Mouse (Mus musculus) adrenal gland, postnatal 25 days (tissue): ENCODE data around the gene Olfr705. TPM values are rescaled to one million over a fixed set of nuclear protein-coding genes. Genes with fewer than 3 reads are reported as not detected.
"Not testable (repeated sequence)": the region's sequence is repeated elsewhere in the genome, so short reads cannot be mapped to it uniquely, and the experiment has no call there.

ENCODE experiments used
- DNase-seq: peaks from one replicate; pipeline ENCODE4 v3.0.0; 2021; ENCODE audit warnings: mixed read lengths
- long read RNA-seq: library from polyadenylated mRNA; stranded (forward); transcript quantifications from one replicate; pipeline ENCODE4 v2.0.0, GENCODE M21; 2021
- total RNA-seq: library from RNA; stranded (reverse); gene quantifications from 2 replicates; pipeline ENCODE4 v1.2.3, GENCODE M21; 2021

The Olfr705 gene
- total RNA-seq: not detected in 2 replicates
- long read RNA-seq: 0 reads

- DNase-seq: no peak
Measured at GRCm38 (mm10) chr7:106876791-106877190, at the start of gene Olfr705. TSS of gene Olfr705 (minus strand) at chr7:106876891.

GRCm38 (mm10) chr7:106920961-106921360, 44.3 kb upstream of the Olfr705 start:
- DNase-seq: not testable (repeated sequence)

GRCm38 (mm10) chr7:106907676-106908075, 31.0 kb upstream of the Olfr705 start, which contains the start of gene Olfr1532-ps1:
TSS of gene Olfr1532-ps1 (plus strand) at chr7:106908001.
- DNase-seq: no peak

- DNase-seq: not testable (repeated sequence)
Measured at GRCm38 (mm10) chr7:106901141-106901540, 24.4 kb upstream of the Olfr705 start, which contains the start of gene Olfr707. TSS of gene Olfr707 (minus strand) at chr7:106901241.

- no peak for DNase-seq
Measured at GRCm38 (mm10) chr7:106888062-106888461, 11.4 kb upstream of the Olfr705 start, which contains the start of gene Olfr706. TSS of gene Olfr706 (minus strand) at chr7:106888162.

- no peak for DNase-seq
Measured at GRCm38 (mm10) chr7:106862885-106863284, 13.8 kb downstream of the Olfr705 start, which contains the start of gene Olfr704. TSS of gene Olfr704 (plus strand) at chr7:106863185.

GRCm38 (mm10) chr7:106843060-106843459, 33.6 kb downstream of the Olfr705 start, which contains the start of gene Olfr703:
TSS of gene Olfr703 (plus strand) at chr7:106843360.
- no peak for DNase-seq

- DNase-seq: no peak
Measured at GRCm38 (mm10) chr7:106833793-106834192, 42.9 kb downstream of the Olfr705 start, which contains the start of gene Olfr702. TSS of gene Olfr702 (minus strand) at chr7:106833893.

Other genes with a start within 250 kb of the Olfr705 start
- not detected in 2 replicates for gene Olfr693, start 196.3 kb downstream of the Olfr705 start, total RNA-seq
- not detected in 2 replicates for gene Olfr694, start 185.1 kb downstream of the Olfr705 start, total RNA-seq
- not detected in 2 replicates for gene Olfr695, start 160.5 kb downstream of the Olfr705 start, total RNA-seq
- gene Olfr697, start 134.4 kb downstream of the Olfr705 start, total RNA-seq: not detected in 2 replicates
- not detected in 2 replicates for gene Olfr698, start 121.5 kb downstream of the Olfr705 start, total RNA-seq
- not detected in 2 replicates for gene Olfr699, start 83.7 kb downstream of the Olfr705 start, total RNA-seq
- not detected in 2 replicates for gene Olfr700, start 68.1 kb downstream of the Olfr705 start, total RNA-seq
- not detected in 2 replicates for gene Olfr701, start 62.8 kb downstream of the Olfr705 start, total RNA-seq
- not detected in 2 replicates for gene Olfr702, start 43.0 kb downstream of the Olfr705 start, total RNA-seq
- not detected in 2 replicates for gene Olfr703, start 33.5 kb downstream of the Olfr705 start, total RNA-seq
- gene Olfr704, start 13.7 kb downstream of the Olfr705 start, total RNA-seq: not detected in 2 replicates
- not detected in 2 replicates for gene Olfr706, start 11.3 kb upstream of the Olfr705 start, total RNA-seq
- not detected in 2 replicates for gene Olfr707, start 24.4 kb upstream of the Olfr705 start, total RNA-seq
- not detected in 2 replicates for gene Olfr1532-ps1, start 31.1 kb upstream of the Olfr705 start, total RNA-seq
- gene Olfr709-ps1, start 55.3 kb upstream of the Olfr705 start, total RNA-seq: 0.06 TPM in 1 of 2 replicates, not detected in the other
- gene Olfr710, start 71.4 kb upstream of the Olfr705 start, total RNA-seq: not detected in 2 replicates
- not detected in 2 replicates for gene Olfr6, start 87.0 kb upstream of the Olfr705 start, total RNA-seq
- not detected in 2 replicates for gene Olfr711, start 98.6 kb upstream of the Olfr705 start, total RNA-seq
- not detected in 2 replicates for gene Olfr2, start 129.2 kb upstream of the Olfr705 start, total RNA-seq
- not detected in 2 replicates for gene Olfr713, start 154.3 kb upstream of the Olfr705 start, total RNA-seq
- gene Olfr714, start 194.1 kb upstream of the Olfr705 start, total RNA-seq: not detected in 2 replicates
- not detected in 2 replicates for gene Olfr17, start 216.3 kb upstream of the Olfr705 start, total RNA-seq
- gene Olfr715b, start 233.5 kb upstream of the Olfr705 start, total RNA-seq: not detected in 2 replicates